Mouse (Mus musculus): ENCODE measurements at regions not wholly inside any gene's neighbourhood (a gene's known extent, or its start where the extent isn't known, plus 50 kb on each side); places are given as distances from the start of the nearest gene placed in this dataset.

- TF ChIP-seq CTCF (IDR thresholded peaks at IDR 0.05; ENCODE audit: low read depth): no peak
- TF ChIP-seq EP300 (IDR thresholded peaks at IDR 0.05; ENCODE audit: low read depth): no peak
Observed at GRCm38 (mm10) chr6:143513459-143513858, 346.4 kb downstream of the Etnk1 start.
